Mouse (Mus musculus) kidney, adult 9 months (tissue): Measurements from ENCODE around the gene Gm11146.

Experiments
- DNase-seq: peaks from one replicate; pipeline ENCODE4 v3.0.0; 2022

The Gm11146 gene

DNA sequence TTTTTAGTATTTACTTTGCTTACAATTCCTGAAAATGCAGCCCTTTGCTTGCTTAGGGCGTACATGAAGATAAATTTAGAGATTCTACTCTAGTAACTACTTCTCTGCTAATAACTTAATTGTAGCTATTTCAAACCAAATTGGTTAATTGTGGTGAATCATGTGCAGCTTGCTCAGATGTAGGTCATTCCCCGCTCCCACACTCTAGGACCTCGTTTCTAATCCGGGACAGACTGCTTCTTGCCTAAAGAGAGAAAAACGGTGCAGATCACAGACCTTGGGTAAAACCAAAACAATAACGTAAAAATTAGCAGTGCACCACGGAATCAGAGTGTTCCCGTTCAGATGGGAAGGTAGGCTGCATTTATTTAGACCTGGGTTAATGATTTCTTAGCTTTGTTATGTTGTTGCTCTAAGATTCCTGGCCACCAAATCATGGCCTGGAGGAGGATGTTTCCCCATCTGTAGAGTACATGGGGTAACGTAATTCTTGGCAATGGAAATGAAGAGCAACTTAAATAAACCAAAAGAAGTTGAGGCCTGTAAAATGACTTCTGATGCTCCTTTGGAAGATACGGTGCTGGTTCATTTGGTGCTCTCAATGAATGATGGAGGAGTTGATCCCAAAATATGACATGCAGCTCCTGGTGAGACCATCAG, 45.3 kb downstream of the Gm11146 start:
- no peak for DNase-seq

DNA sequence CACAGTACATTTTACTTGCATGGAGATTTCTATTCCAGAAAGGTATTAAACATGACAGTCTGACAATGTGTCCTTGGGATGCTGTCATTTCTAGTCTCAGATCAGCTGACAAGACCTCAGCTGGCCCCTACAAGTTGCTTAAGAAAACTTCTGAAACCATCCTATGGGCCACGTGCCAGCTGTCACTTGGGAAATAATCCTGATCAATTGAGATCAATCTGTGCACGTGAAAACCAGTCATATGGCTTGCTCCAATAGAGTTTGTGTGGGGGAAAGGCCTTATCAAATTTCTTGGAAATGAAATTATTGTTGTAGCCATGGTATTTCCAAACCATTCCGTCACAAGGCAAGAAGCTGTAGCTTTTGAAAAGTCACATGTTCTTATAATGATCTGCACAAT, 50.8 kb downstream of the Gm11146 start:
- no peak for DNase-seq
